Mouse (Mus musculus) urinary bladder, postnatal 4 days (tissue): ENCODE data around the gene Ankrd65.
A peak's percentile ranks its signal among the peaks of the same experiment; 100 is the strongest.
"Not testable (repeated sequence)": the region's sequence is repeated elsewhere in the genome, so short reads cannot be mapped to it uniquely, and the experiment has no call there.

ENCODE experiments used
- DNase-seq, 2 experiments: peaks; one replicate each; pipeline ENCODE4 v3.0.0; 2021 to 2022; ENCODE audit warnings: low spot score in 2 of 2

Gene Ankrd65

GRCm38 (mm10) chr4:155774971-155775740 lies 15.1 kb upstream of the Ankrd65 start:
- DNase-seq: peak in 1 of 2 experiments; percentile 79

GRCm38 (mm10) chr4:155775855-155776254 lies 14.4 kb upstream of the Ankrd65 start:
- DNase-seq: no peak

- no peak for DNase-seq
Measured at GRCm38 (mm10) chr4:155776704-155777335, 13.4 kb upstream of the Ankrd65 start.

- DNase-seq: no peak
Measured at GRCm38 (mm10) chr4:155777816-155778215, 12.4 kb upstream of the Ankrd65 start.

- DNase-seq: no peak
Measured at GRCm38 (mm10) chr4:155779498-155779897, 10.7 kb upstream of the Ankrd65 start.

GRCm38 (mm10) chr4:155780895-155781294 lies 9.3 kb upstream of the Ankrd65 start:
- peak in 1 of 2 experiments; percentile 65 for DNase-seq

GRCm38 (mm10) chr4:155783486-155784080 lies 6.7 kb upstream of the Ankrd65 start:
- DNase-seq: no peak

GRCm38 (mm10) chr4:155784081-155784701 lies 6.0 kb upstream of the Ankrd65 start:
- DNase-seq: peak; percentile 82 to 84

- DNase-seq: no peak
Measured at GRCm38 (mm10) chr4:155785246-155785645, 5.0 kb upstream of the Ankrd65 start.

- DNase-seq: no peak
Measured at GRCm38 (mm10) chr4:155785819-155786218, 4.4 kb upstream of the Ankrd65 start, which contains the start of gene Tmem88b. Gene Tmem88b, minus strand, starts transcription at chr4:155785874.

GRCm38 (mm10) chr4:155788300-155788699 lies 1.9 kb upstream of the Ankrd65 start:
- no peak for DNase-seq

GRCm38 (mm10) chr4:155788833-155789232 lies 1.4 kb upstream of the Ankrd65 start:
- DNase-seq: not testable (repeated sequence)

- no peak for DNase-seq
Measured at GRCm38 (mm10) chr4:155790650-155791161, 467 bp downstream of the Ankrd65 start.

- DNase-seq: no peak
Measured at GRCm38 (mm10) chr4:155791240-155791933, 1.1 kb downstream of the Ankrd65 start.

GRCm38 (mm10) chr4:155793730-155794129 lies 3.5 kb downstream of the Ankrd65 start:
- no peak for DNase-seq

- no peak for DNase-seq
Measured at GRCm38 (mm10) chr4:155802075-155802474, 11.8 kb downstream of the Ankrd65 start.

- no peak for DNase-seq
Measured at GRCm38 (mm10) chr4:155802741-155803339, 12.6 kb downstream of the Ankrd65 start, which contains the start of gene Mrpl20. Gene Mrpl20, plus strand, starts transcription at chr4:155802878.

GRCm38 (mm10) chr4:155803340-155804041 lies 13.3 kb downstream of the Ankrd65 start:
- DNase-seq: peak; percentile 94 to 98

GRCm38 (mm10) chr4:155807841-155808240 lies 17.6 kb downstream of the Ankrd65 start:
- DNase-seq: no peak
